Mouse (Mus musculus): Measurements from ENCODE around the gene Gm4969. TPM values are rescaled to one million over a fixed set of nuclear protein-coding genes. Genes with fewer than 3 reads are reported as not detected.

Gm4969 gene
- polyA plus RNA-seq (2015; fragmentation: Illumina TruSeq; extraction: RNeasy Lipid Tissue Mini Kit (QIAGEN cat#74804); ENCODE audit: insufficient read depth, low replicate concordance), result 0.11 TPM

DNA sequence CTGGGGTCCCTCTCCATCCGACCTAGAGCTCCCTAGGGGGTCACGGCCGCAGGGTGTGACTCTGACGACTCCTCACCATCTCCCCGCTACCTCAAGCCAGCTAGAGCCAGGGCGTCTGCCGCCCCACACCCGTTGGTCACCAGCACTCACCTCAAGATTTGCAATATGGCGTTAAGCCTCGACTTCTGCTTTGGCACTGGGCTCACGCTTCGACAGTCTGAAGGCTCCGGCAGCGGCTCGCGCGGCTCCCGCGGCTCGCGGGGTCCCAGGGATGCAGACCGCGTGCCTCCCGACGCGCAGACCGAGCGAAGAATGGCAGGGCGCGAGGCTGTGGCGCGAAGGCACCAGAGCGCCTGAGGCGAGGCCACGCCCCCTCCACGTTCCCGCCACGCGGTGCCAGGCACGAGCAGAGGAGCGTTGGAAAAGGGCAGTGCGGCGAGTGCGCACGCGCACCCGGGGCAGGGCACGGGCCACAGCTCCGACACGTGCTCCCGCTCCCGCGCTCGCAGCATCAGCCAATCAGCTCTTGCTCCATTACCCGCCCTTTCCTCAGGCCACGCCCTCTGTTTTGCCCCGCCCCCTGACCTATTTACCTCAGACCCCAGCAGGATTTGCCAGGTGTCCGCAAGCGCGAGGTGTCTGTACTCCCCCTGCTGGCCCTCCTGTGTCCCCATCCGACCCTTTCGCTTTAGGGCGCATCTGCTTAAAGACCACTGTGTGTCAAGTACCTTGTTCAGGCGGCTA, at the start of gene Gm4969:
Gene Gm4969, minus strand, starts transcription at position 341 of the 744 bp plus-strand sequence.

DNA sequence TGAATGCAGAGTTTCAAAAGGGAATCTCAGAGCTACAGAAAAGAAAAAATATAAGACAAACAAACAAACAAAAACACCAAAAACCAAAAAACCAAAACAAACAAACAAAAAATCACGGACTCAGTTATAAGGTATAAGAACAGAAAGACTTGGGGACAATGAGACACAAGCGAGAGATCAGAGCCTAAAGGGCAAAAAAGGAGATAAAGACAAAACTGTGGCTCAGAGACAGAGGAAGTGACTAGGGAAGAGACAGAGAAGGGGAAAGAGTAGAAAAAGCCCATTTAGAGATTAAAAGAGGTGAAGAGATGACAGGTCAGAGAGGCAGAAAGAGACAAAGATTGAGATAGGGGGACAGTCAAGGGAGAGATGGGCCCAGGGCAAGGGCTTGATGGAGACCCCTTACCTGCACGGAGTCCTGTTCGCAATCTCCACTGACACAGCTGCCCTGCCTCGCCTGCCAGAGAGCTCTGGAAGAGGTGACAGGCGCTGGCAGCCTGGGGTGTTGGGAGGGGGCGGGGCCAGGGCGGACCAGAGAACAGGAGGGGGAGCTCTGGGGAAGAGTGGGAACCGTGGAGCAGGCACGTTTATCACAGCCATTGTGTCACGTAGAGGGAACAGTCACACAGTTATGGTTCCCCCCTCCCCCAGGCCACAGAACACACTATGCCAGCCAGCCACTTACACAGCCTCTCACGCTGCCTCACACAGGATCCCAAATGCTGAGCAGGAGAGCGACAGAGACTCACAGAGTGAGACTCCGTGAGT, 47.7 kb upstream of the Gm4969 start, which contains the start of gene Gipr:
Gene Gipr, minus strand, starts transcription at position 472 of the 768 bp plus-strand sequence.

GRCm38 (mm10) chr7:19149626-19150025, 31.5 kb upstream of the Gm4969 start, which contains the start of gene Snrpd2:
Gene Snrpd2 (plus strand): TSS chr7:19149722.

DNA sequence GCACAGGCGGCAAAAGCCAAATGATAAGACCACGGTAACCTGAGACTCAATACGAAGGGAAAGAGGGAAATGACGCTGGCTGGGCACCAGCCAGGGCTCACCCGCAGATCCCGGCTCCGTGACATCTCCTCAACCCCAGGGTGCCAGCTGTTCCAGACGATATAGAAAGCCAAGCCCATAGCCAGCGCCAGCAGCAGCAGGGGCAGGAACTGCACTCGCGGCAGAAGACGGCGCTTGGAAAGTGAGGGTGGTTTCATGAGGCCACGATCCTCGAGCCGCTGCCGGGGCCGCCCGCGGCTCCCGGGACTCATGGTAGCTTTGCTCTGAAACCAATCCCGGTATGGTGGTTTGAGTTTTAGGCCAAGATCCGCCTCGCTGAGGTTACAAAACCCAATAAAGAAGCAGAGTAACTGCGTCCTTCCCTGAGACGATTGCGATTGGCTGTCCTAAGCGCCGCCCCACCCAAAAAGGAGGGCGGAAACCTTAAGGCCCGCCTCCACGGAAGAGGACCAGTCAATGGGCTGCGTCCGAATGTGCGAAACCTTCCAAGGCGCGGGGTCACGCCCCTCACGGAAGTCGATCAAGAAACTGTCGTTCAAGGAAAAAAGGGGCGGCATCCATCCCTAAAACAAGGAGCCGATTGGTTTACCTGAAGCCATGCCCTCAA, 30.8 kb upstream of the Gm4969 start, which contains the start of gene Qpctl:
Gene Qpctl, minus strand, starts transcription at position 417 of the 667 bp plus-strand sequence.

GRCm38 (mm10) chr7:19119631-19120429, 1.7 kb upstream of the Gm4969 start, which contains the start of gene Fbxo46:
Gene Fbxo46 (plus strand): TSS chr7:19119859.

GRCm38 (mm10) chr7:19094471-19094825, 23.7 kb downstream of the Gm4969 start, which contains the start of gene Six5:
Gene Six5 (plus strand): TSS chr7:19094594.

GRCm38 (mm10) chr7:19083701-19084100, 34.5 kb downstream of the Gm4969 start, which contains the start of gene Dmpk:
Gene Dmpk (plus strand): TSS chr7:19083849.

DNA sequence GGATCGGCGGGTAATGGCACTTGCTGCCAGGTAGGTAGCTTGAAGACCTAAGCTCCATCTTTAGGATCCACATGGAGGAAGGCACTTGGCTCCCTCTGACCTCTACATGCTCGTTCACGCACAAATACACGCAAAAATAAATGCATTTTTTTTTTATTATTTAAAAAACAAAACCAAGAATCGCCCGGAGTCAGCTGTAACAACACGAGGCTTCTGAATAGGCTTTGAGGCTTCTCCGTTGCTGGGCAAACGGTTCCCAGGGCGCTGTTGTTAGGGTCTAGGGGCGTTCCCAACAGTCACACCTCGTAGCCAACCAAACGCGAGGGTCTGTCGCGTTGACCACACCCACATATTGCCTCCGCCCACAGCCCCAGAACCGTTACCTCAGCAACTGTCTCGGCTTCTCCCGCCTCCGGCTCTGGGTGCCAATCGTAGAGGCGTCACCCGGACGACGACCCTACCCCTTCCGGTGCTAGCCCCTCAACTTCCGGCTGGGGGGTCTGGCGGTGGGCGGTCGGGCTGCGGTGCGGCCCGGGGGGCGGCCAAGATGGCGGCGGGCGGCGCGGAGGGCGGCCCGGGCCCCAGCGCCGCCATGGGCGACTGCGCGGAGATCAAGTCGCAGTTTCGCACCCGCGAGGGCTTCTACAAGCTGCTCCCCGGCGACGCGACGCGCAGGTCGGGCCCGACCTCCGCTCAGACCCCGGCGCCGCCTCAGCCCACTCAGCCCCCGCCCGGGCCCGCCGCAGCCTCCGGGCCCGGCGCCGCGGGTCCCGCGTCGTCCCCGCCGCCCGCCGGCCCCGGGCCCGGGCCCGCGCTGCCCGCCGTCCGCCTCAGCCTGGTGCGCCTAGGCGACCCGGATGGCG, 42.2 kb downstream of the Gm4969 start, which contains the start of gene Dmwd:
Gene Dmwd, plus strand, starts transcription at position 505 of the 863 bp plus-strand sequence.

DNA sequence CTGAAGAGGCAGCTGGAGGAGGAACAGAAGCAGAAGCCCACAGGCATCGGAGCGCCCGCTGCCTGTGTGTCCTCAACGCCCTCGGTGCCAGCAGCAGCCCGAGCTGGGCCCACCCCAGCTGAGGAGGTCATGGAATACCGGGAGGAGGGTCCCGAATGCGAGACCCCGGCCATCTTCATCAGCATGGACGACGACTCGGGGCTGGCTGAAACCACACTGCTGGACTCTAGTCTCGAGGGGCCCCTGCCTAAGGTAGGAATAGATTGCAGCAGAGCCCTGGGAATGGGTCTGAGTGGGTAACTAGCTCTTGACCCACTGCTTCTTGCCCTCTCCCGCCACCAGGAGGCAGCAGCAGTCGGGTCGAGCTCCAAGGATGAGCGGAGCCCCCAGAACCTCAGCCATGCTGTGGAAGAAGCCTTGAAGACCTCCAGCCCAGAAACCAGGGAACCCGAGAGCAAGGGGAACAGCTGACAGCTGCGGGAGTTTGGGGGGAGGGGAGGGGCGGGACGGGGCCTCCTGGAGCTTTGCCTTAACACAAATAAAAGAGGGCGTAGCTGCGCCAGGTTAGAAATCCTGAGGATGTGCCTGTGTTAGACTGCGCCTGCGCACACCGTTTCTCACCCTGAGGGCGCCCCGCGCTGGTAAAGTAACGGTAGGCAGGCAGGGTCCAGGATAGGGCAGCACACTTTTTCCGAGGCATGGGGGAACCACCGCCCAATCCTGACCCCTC, 64.0 kb downstream of the Gm4969 start, which contains the start of gene Rsph6a:
Gene Rsph6a, plus strand, starts transcription at position 644 of the 730 bp plus-strand sequence.

Other genes starting within 250 kb of the Gm4969 start
- 28.9 TPM for gene Pglyrp1, start 247.0 kb downstream of the Gm4969 start, polyA plus RNA-seq (2015; fragmentation: Illumina TruSeq; extraction: RNeasy Lipid Tissue Mini Kit (QIAGEN cat#74804); ENCODE audit: insufficient read depth, low replicate concordance)
- 17.3 TPM for gene Ccdc61, start 208.0 kb downstream of the Gm4969 start, polyA plus RNA-seq (2015; fragmentation: Illumina TruSeq; extraction: RNeasy Lipid Tissue Mini Kit (QIAGEN cat#74804); ENCODE audit: insufficient read depth, low replicate concordance)
- 0.76 TPM for gene Nova2, start 192.5 kb downstream of the Gm4969 start, polyA plus RNA-seq (2015; fragmentation: Illumina TruSeq; extraction: RNeasy Lipid Tissue Mini Kit (QIAGEN cat#74804); ENCODE audit: insufficient read depth, low replicate concordance)
- gene Nanos2, start 131.0 kb downstream of the Gm4969 start, polyA plus RNA-seq (2015; fragmentation: Illumina TruSeq; extraction: RNeasy Lipid Tissue Mini Kit (QIAGEN cat#74804); ENCODE audit: insufficient read depth, low replicate concordance), result not detected
- 0.73 TPM for gene Mypop, start 127.1 kb downstream of the Gm4969 start, polyA plus RNA-seq (2015; fragmentation: Illumina TruSeq; extraction: RNeasy Lipid Tissue Mini Kit (QIAGEN cat#74804); ENCODE audit: insufficient read depth, low replicate concordance)
- gene Irf2bp1, start 114.3 kb downstream of the Gm4969 start, polyA plus RNA-seq (2015; fragmentation: Illumina TruSeq; extraction: RNeasy Lipid Tissue Mini Kit (QIAGEN cat#74804); ENCODE audit: insufficient read depth, low replicate concordance), result 6.8 TPM
- gene Foxa3, start 94.8 kb downstream of the Gm4969 start, polyA plus RNA-seq (2015; fragmentation: Illumina TruSeq; extraction: RNeasy Lipid Tissue Mini Kit (QIAGEN cat#74804); ENCODE audit: insufficient read depth, low replicate concordance), result not detected
- gene Sympk, start 94.0 kb downstream of the Gm4969 start, polyA plus RNA-seq (2015; fragmentation: Illumina TruSeq; extraction: RNeasy Lipid Tissue Mini Kit (QIAGEN cat#74804); ENCODE audit: insufficient read depth, low replicate concordance), result 43.3 TPM
- gene Rsph6a, start 63.7 kb downstream of the Gm4969 start, polyA plus RNA-seq (2015; fragmentation: Illumina TruSeq; extraction: RNeasy Lipid Tissue Mini Kit (QIAGEN cat#74804); ENCODE audit: insufficient read depth, low replicate concordance), result not detected
- gene Dmwd, start 42.1 kb downstream of the Gm4969 start, polyA plus RNA-seq (2015; fragmentation: Illumina TruSeq; extraction: RNeasy Lipid Tissue Mini Kit (QIAGEN cat#74804); ENCODE audit: insufficient read depth, low replicate concordance), result 5.3 TPM
- gene Dmpk, start 34.5 kb downstream of the Gm4969 start, polyA plus RNA-seq (2015; fragmentation: Illumina TruSeq; extraction: RNeasy Lipid Tissue Mini Kit (QIAGEN cat#74804); ENCODE audit: insufficient read depth, low replicate concordance), result 37.1 TPM
- gene Six5, start 23.8 kb downstream of the Gm4969 start, polyA plus RNA-seq (2015; fragmentation: Illumina TruSeq; extraction: RNeasy Lipid Tissue Mini Kit (QIAGEN cat#74804); ENCODE audit: insufficient read depth, low replicate concordance), result 2.0 TPM
- 2.9 TPM for gene Fbxo46, start 1.5 kb upstream of the Gm4969 start, polyA plus RNA-seq (2015; fragmentation: Illumina TruSeq; extraction: RNeasy Lipid Tissue Mini Kit (QIAGEN cat#74804); ENCODE audit: insufficient read depth, low replicate concordance)
- 9.4 TPM for gene Qpctl, start 30.9 kb upstream of the Gm4969 start, polyA plus RNA-seq (2015; fragmentation: Illumina TruSeq; extraction: RNeasy Lipid Tissue Mini Kit (QIAGEN cat#74804); ENCODE audit: insufficient read depth, low replicate concordance)
- 28.2 TPM for gene Snrpd2, start 31.4 kb upstream of the Gm4969 start, polyA plus RNA-seq (2015; fragmentation: Illumina TruSeq; extraction: RNeasy Lipid Tissue Mini Kit (QIAGEN cat#74804); ENCODE audit: insufficient read depth, low replicate concordance)
- gene Gipr, start 47.8 kb upstream of the Gm4969 start, polyA plus RNA-seq (2015; fragmentation: Illumina TruSeq; extraction: RNeasy Lipid Tissue Mini Kit (QIAGEN cat#74804); ENCODE audit: insufficient read depth, low replicate concordance), result not detected
- 6.2 TPM for gene Eml2, start 58.1 kb upstream of the Gm4969 start, polyA plus RNA-seq (2015; fragmentation: Illumina TruSeq; extraction: RNeasy Lipid Tissue Mini Kit (QIAGEN cat#74804); ENCODE audit: insufficient read depth, low replicate concordance)
- gene Gpr4, start 94.2 kb upstream of the Gm4969 start, polyA plus RNA-seq (2015; fragmentation: Illumina TruSeq; extraction: RNeasy Lipid Tissue Mini Kit (QIAGEN cat#74804); ENCODE audit: insufficient read depth, low replicate concordance), result 4.4 TPM
- 17.4 TPM for gene Opa3, start 110.0 kb upstream of the Gm4969 start, polyA plus RNA-seq (2015; fragmentation: Illumina TruSeq; extraction: RNeasy Lipid Tissue Mini Kit (QIAGEN cat#74804); ENCODE audit: insufficient read depth, low replicate concordance)
- 295 TPM for gene Vasp, start 153.4 kb upstream of the Gm4969 start, polyA plus RNA-seq (2015; fragmentation: Illumina TruSeq; extraction: RNeasy Lipid Tissue Mini Kit (QIAGEN cat#74804); ENCODE audit: insufficient read depth, low replicate concordance)
- gene Ppm1n, start 161.7 kb upstream of the Gm4969 start, polyA plus RNA-seq (2015; fragmentation: Illumina TruSeq; extraction: RNeasy Lipid Tissue Mini Kit (QIAGEN cat#74804); ENCODE audit: insufficient read depth, low replicate concordance), result 1.3 TPM
- 1.8 TPM for gene Rtn2, start 164.3 kb upstream of the Gm4969 start, polyA plus RNA-seq (2015; fragmentation: Illumina TruSeq; extraction: RNeasy Lipid Tissue Mini Kit (QIAGEN cat#74804); ENCODE audit: insufficient read depth, low replicate concordance)
- gene Fosb, start 191.7 kb upstream of the Gm4969 start, polyA plus RNA-seq (2015; fragmentation: Illumina TruSeq; extraction: RNeasy Lipid Tissue Mini Kit (QIAGEN cat#74804); ENCODE audit: insufficient read depth, low replicate concordance), result 1.4 TPM
- 15.9 TPM for gene Ercc1, start 226.4 kb upstream of the Gm4969 start, polyA plus RNA-seq (2015; fragmentation: Illumina TruSeq; extraction: RNeasy Lipid Tissue Mini Kit (QIAGEN cat#74804); ENCODE audit: insufficient read depth, low replicate concordance)
- gene Cd3eap, start 241.1 kb upstream of the Gm4969 start, polyA plus RNA-seq (2015; fragmentation: Illumina TruSeq; extraction: RNeasy Lipid Tissue Mini Kit (QIAGEN cat#74804); ENCODE audit: insufficient read depth, low replicate concordance), result 7.3 TPM
- 0.11 TPM for gene Ppp1r13l, start 241.4 kb upstream of the Gm4969 start, polyA plus RNA-seq (2015; fragmentation: Illumina TruSeq; extraction: RNeasy Lipid Tissue Mini Kit (QIAGEN cat#74804); ENCODE audit: insufficient read depth, low replicate concordance)